Mouse (Mus musculus) hindbrain, embryonic 14.5 days (tissue): ENCODE measurements around the gene Btrc. TPM values are rescaled to one million over a fixed set of nuclear protein-coding genes. Genes with fewer than 3 reads are reported as not detected.

Experiments used
- ATAC-seq: fragments of 200-750 bp; cut with Nextera tagmentation; 2 replicates; pipeline ENCODE4 v1.8.0; 2017; ENCODE audit warnings: moderate number of reproducible peaks, mild to moderate bottlenecking, moderate TSS enrichment, moderate library complexity; ENCODE audit not compliant: low FRiP score
- DNase-seq: peaks from one replicate; pipeline ENCODE4 v3.0.0-alpha.2; 2015; ENCODE audit warnings: low spot score
- H3K27ac ChIP-seq: fragments of 300-500 bp; sonication (generic); 2 replicates; pipeline ENCODE4 v1.5.1; 2014; ENCODE audit warnings: mild to moderate bottlenecking, moderate library complexity
- H3K27me3 ChIP-seq: fragments of 300-500 bp; sonication (generic); 2 replicates; pipeline ENCODE4 v1.6.1; 2014; ENCODE audit warnings: mild to moderate bottlenecking, low read length, mixed read lengths; ENCODE audit not compliant: control insufficient read depth, insufficient read depth
- H3K36me3 ChIP-seq: fragments of 300-500 bp; sonication (generic); replicated peaks from 2 replicates; pipeline ENCODE4 v1.6.1; 2014; ENCODE audit not compliant: control insufficient read depth, insufficient read depth
- H3K4me1 ChIP-seq: fragments of 300-500 bp; sonication (generic); replicated peaks from 2 replicates; pipeline ENCODE4 v1.6.1; 2014; ENCODE audit warnings: antibody characterized with exemption, low read length, mixed read lengths; ENCODE audit not compliant: control insufficient read depth, insufficient read depth
- H3K4me2 ChIP-seq: fragments of 300-500 bp; sonication (generic); replicated peaks from 2 replicates; pipeline ENCODE4 v1.6.1; 2014; ENCODE audit warnings: mild to moderate bottlenecking, moderate library complexity
- H3K4me3 ChIP-seq: fragments of 300-500 bp; sonication (generic); replicated peaks from 2 replicates; pipeline ENCODE4 v1.5.1; 2014; ENCODE audit warnings: mild to moderate bottlenecking, low read length
- H3K9ac ChIP-seq: fragments of 300-500 bp; sonication (generic); 2 replicates; pipeline ENCODE4 v1.6.1; 2014
- H3K9me3 ChIP-seq: fragments of 300-500 bp; sonication (generic); 2 replicates; pipeline ENCODE4 v1.6.1; 2016; ENCODE audit warnings: low read length; ENCODE audit not compliant: control insufficient read depth
- WGBS: fragments of 180-500 bp; shearing (Covaris S2); extraction: QIAGEN DNeasy Blood & Tissue Kit; methylation state at CpG from one replicate; pipeline ENCODE4 v1.1.7; 2014; 5-methylcytosine and 5-hydroxymethylcytosine counted together
- polyA plus RNA-seq: library from polyadenylated mRNA; unstranded; fragments of >200 nt; fragmentation: Nextera tagmentation; extraction: Ambion mirVana; gene quantifications from 2 replicates; pipeline ENCODE4 v1.2.1, GENCODE M21; 2014

Btrc gene
- polyA plus RNA-seq, 1 experiment from 2014 or later = 74.3 TPM

- Histone ChIP-seq H3K9me3 (no peaks in the 10 kb centered on the region), H3K9ac (no peak overlapping the region), H3K4me2 (no peak overlapping the region), H3K27me3 (no peaks in the 10 kb centered on the region), H3K4me3 (no peak overlapping the region), H3K4me1 (peaks cover 31% of the 10 kb centered on the region), H3K36me3 (no peaks in the 10 kb centered on the region), H3K27ac (no peak overlapping the region)
- DNase-seq = no peak
- WGBS = 91% methylated on average over 6 of the region's 6 CpGs
- no peak for ATAC-seq
Measured at GRCm38 (mm10) chr19:45479548-45479947, 116.0 kb downstream of the Btrc start.

- H3K9ac ChIP-seq = no peak overlapping the region
- H3K4me2 ChIP-seq = no peak overlapping the region
- H3K9me3 ChIP-seq = no peaks in the 10 kb centered on the region
- no peak overlapping the region for H3K4me3 ChIP-seq
- no peaks in the 10 kb centered on the region for H3K36me3 ChIP-seq
- DNase-seq (no peak), ATAC-seq (no peak)
- 77% methylated on average over 2 of the region's 2 CpGs for WGBS
- no peaks in the 10 kb centered on the region for H3K27me3 ChIP-seq
- no peak overlapping the region for H3K27ac ChIP-seq
- H3K4me1 ChIP-seq = peaks cover 21% of the 10 kb centered on the region
Measured at GRCm38 (mm10) chr19:45480490-45480889, 117.0 kb downstream of the Btrc start.

DNA sequence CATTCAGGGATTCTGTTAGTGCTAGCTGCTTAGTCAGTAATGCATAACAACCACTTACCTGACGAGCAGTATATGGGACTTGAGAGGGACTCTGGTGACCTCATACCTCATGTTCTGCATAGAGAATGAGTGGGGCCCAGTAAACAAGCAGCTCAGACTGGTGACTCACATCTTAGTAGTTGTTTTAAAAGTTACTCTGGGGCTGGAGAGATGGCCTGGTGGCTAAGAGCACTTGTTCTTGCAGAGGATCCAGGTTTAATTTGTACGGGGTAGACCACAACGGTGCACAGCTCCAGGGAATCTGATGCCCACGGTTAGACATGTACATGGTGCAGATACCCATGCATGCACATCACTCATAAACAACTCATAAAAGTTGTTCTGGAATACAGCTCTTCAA, 117.4 kb downstream of the Btrc start:
- Histone ChIP-seq H3K4me2 (no peak overlapping the region), H3K27me3 (no peaks in the 10 kb centered on the region), H3K9me3 (no peaks in the 10 kb centered on the region), H3K27ac (no peak overlapping the region), H3K36me3 (no peaks in the 10 kb centered on the region), H3K4me3 (no peak overlapping the region), H3K9ac (no peak overlapping the region), H3K4me1 (peaks cover 17% of the 10 kb centered on the region)
- WGBS = 86% methylated on average over 4 of the region's 4 CpGs
- DNase-seq (no peak), ATAC-seq (no peak)

GRCm38 (mm10) chr19:45483470-45483869, 119.9 kb downstream of the Btrc start:
- Histone ChIP-seq H3K27me3 (no peaks in the 10 kb centered on the region), H3K27ac (no peak overlapping the region), H3K4me3 (no peak overlapping the region), H3K9me3 (no peaks in the 10 kb centered on the region), H3K4me1 (peaks cover 4% of the 10 kb centered on the region; the same call in 1 of the 2 replicates), H3K4me2 (no peak overlapping the region), H3K9ac (no peak overlapping the region), H3K36me3 (no peaks in the 10 kb centered on the region)
- DNase-seq (no peak), ATAC-seq (no peak)
- 88% methylated on average over 2 of the region's 2 CpGs for WGBS

DNA sequence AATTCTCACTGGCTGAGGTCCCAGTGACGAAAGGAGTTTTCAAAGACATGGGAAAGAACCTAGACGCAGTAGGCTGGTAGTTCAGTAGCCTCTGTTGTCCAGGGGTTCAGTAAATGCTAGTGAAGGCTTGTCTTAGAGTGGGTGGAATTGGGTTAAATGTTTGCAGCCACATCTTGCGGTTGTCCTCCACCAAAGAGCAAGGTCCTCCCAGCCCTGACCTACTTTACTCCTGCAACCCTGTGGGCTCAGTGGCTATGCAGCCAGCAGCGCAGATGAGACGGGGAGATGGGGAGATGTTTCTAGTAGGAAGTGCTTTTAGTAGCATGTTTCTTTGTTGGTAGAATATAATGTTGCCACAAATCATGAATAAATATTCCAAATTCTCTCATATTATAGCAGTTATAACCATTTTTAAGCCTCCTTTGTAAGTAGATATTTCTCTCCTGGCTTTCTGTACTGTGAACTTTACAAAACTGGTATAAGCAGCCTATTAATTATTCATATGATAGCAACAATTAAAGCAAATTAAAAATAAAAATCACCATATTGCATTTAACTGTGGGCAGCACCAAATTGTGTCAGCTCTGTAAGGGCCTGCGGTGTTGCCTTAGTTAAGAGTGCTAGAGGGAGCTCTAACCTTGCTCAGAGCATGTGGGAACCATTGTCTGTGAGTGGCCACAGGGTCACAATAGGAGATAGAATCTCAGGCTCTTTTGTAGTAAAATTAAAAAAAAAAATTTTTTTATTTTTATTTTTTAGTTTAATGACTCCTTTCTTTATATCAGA, 122.9 kb downstream of the Btrc start:
- no peak for ATAC-seq
- H3K9me3 ChIP-seq = no peaks in the 10 kb centered on the region
- no peak overlapping the region for H3K4me2 ChIP-seq
- peaks cover 4% of the 10 kb centered on the region; the same call in 1 of the 2 replicates for H3K4me1 ChIP-seq
- H3K4me3 ChIP-seq = no peak overlapping the region
- no peak overlapping the region for H3K27ac ChIP-seq
- 82% methylated on average over 6 of the region's 6 CpGs for WGBS
- no peak for DNase-seq
- H3K9ac ChIP-seq = no peak overlapping the region
- no peaks in the 10 kb centered on the region for H3K36me3 ChIP-seq
- H3K27me3 ChIP-seq = no peaks in the 10 kb centered on the region

- no peak overlapping the region for H3K4me2 ChIP-seq
- WGBS = 77% methylated on average over 3 of the region's 3 CpGs
- no peak overlapping the region for H3K27ac ChIP-seq
- H3K9me3 ChIP-seq = no peaks in the 10 kb centered on the region
- no peaks in the 10 kb centered on the region for H3K4me1 ChIP-seq
- no peaks in the 10 kb centered on the region for H3K36me3 ChIP-seq
- H3K4me3 ChIP-seq = no peak overlapping the region
- DNase-seq (no peak), ATAC-seq (no peak)
- H3K9ac ChIP-seq = no peak overlapping the region
- no peaks in the 10 kb centered on the region for H3K27me3 ChIP-seq
Measured at GRCm38 (mm10) chr19:45486992-45487387, 123.5 kb downstream of the Btrc start.

DNA sequence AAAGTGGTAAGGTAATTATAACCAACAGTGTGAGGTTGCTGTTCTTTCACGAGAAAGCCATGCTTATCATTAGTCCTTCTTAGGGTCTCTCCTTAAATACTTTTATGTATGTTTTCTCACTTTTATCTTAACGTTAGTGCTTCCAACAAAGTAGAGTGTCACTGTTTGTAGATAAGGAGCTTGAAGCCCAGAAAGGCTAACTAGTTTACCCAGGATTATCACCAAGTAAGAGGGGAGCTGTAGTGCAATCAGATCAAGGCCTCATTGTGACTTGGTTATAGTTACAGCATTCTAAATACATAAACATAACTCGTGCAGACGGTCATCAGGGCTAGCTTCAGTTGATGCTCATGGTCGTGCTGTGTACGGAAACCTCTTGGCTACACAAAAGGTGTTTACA, 126.4 kb downstream of the Btrc start:
- no peak overlapping the region for H3K9ac ChIP-seq
- no peak for DNase-seq
- no peaks in the 10 kb centered on the region for H3K9me3 ChIP-seq
- H3K4me1 ChIP-seq = peaks cover 28% of the 10 kb centered on the region
- 92% methylated on average over 6 of the region's 6 CpGs for WGBS
- H3K4me3 ChIP-seq = no peak overlapping the region
- no peak overlapping the region for H3K27ac ChIP-seq
- ATAC-seq = no peak
- H3K4me2 ChIP-seq = no peak overlapping the region
- H3K36me3 ChIP-seq = no peaks in the 10 kb centered on the region
- H3K27me3 ChIP-seq = no peaks in the 10 kb centered on the region

DNA sequence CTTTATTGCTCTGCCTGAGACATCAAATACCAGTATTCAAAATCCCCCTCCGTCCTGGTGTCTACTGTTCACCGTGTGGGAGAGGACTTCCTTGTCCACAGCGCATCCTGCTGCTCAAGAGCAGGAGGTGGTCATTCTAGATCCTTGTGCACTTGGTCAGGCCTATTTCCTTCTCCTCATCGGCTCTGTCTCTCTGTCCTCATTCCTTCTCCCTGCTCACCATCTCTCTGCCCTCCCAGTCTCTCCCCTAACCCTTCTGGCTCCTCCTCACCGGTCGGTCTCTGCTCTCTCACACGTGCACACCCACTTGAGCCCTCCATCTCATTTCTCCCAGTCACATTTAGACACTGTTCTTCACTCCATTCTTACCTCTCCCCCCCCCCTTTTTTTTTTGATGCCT, 127.7 kb downstream of the Btrc start:
- H3K4me1 ChIP-seq = peaks cover 31% of the 10 kb centered on the region
- no peaks in the 10 kb centered on the region for H3K36me3 ChIP-seq
- H3K27me3 ChIP-seq = no peaks in the 10 kb centered on the region
- H3K4me2 ChIP-seq = no peak overlapping the region
- DNase-seq (no peak), ATAC-seq (no peak)
- H3K4me3 ChIP-seq = no peak overlapping the region
- no peaks in the 10 kb centered on the region for H3K9me3 ChIP-seq
- H3K9ac ChIP-seq = no peak overlapping the region
- 82% methylated on average over 7 of the region's 7 CpGs for WGBS
- 0 out of 2 replicates have a peak overlapping the region, but pooled peaks have one; percentile 17 for H3K27ac ChIP-seq

GRCm38 (mm10) chr19:45494121-45494775, 130.7 kb downstream of the Btrc start:
- H3K4me2 ChIP-seq = no peak overlapping the region
- H3K27me3 ChIP-seq = no peaks in the 10 kb centered on the region
- H3K27ac ChIP-seq = peak overlapping the region; percentile 69
- no peaks in the 10 kb centered on the region for H3K9me3 ChIP-seq
- no peak overlapping the region for H3K4me3 ChIP-seq
- 51% methylated on average over 10 of the region's 10 CpGs for WGBS
- H3K9ac ChIP-seq = no peak overlapping the region
- H3K4me1 ChIP-seq = peaks cover 31% of the 10 kb centered on the region
- DNase-seq (peak; percentile 39), ATAC-seq (peak; percentile 34)
- no peaks in the 10 kb centered on the region for H3K36me3 ChIP-seq
